Mouse (Mus musculus): ENCODE data around the gene Pik3cg.

GRCm38 (mm10) chr12:32231398-32231797, 22.9 kb upstream of the Pik3cg start:
- TF ChIP-seq GATA1 (IDR thresholded peaks at IDR 0.05; ENCODE audit: borderline replicate concordance, low read length): no peak
- no peak for TF ChIP-seq FLI1 (IDR thresholded peaks at IDR 0.05; ENCODE audit: low read length)

All from megakaryocyte, embryonic 14.5 days (primary cell).